Mouse (Mus musculus): Measurements from ENCODE around the gene Sv2a.

The Sv2a gene

GRCm38 (mm10) chr3:96180727-96181477, at the start of gene Sv2a:
TSS of gene Sv2a (plus strand) at chr3:96181151.
- peak; percentile 70 for DNase-seq (ENCODE audit: low spot score)

- DNase-seq (ENCODE audit: low spot score) = no peak
These were observed 48.5 kb upstream of the Sv2a start for GRCm38 (mm10) chr3:96132478-96132877.

DNA sequence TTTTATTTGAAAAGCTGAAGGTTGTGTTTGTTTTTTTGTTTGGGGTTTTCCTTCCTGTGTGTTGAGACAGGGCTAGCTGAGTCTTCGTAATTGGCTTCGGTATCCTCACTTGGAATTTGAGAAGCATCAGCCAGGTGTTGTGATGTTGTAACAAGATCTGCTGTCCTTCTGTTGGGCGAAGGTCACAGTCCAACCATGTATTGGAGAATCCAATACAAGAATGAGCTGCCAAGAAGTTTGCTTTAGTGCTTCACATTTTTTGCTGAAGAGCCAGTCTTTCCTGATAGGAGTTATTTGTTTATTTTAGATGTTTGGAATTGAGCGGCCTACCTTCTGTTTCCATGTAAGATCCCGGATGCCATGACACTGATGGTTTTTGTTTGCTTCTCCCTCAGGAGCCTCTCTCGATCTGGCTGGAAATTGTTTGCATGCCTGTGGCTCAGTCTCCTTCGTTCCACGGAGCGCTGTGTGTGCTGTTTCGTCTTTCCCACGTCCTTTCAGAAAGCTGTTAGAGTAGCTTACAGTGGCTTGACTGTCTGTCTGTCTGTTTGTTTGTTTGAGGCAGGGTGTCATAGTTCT, 47.5 kb upstream of the Sv2a start:
- DNase-seq (ENCODE audit: low spot score) = no peak

DNA sequence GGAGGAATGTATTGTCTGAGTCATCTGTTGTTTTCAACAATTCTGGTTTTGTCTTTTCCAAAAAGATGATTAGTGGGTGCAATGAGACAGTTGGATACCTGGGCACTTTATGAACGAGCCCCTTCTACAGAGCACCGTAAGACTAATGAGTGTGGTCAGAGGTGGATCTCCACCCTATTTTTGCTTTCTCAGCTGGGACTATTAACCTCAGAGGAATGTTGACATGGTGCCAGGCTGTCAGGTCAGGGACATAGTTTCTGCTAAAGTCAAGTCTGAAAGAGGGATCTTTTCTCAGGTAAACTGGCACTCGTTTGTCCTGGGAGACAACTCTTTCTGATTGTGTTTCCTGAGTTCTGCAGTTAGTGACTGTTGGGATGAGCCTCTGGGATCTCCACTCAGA, 45.9 kb upstream of the Sv2a start:
- no peak for DNase-seq (ENCODE audit: low spot score)

GRCm38 (mm10) chr3:96147950-96148349, 33.0 kb upstream of the Sv2a start:
- peak; percentile 81 for DNase-seq (ENCODE audit: low spot score)

DNA sequence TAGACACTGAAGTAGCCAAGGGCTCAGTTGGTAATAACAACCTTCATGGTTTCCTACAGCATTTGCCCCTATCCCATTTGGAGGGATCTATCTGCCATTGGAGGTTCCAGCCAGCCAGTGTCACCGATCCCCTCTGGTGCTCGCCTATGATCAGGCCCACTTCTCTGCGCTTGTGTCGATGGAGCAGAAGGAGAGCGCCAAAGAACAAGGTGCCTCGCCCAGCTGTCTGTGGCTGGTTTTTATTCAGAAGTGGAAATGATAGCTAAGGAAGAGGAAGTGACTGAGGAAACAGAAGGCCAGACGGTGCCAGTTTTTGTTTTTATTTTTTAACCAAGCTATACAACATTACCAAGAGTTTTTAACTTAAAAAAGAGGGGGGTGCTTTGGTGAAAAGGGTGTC, 29.1 kb upstream of the Sv2a start:
- no peak for DNase-seq (ENCODE audit: low spot score)

GRCm38 (mm10) chr3:96152611-96153010, 28.3 kb upstream of the Sv2a start:
- DNase-seq (ENCODE audit: low spot score) = no peak

DNA sequence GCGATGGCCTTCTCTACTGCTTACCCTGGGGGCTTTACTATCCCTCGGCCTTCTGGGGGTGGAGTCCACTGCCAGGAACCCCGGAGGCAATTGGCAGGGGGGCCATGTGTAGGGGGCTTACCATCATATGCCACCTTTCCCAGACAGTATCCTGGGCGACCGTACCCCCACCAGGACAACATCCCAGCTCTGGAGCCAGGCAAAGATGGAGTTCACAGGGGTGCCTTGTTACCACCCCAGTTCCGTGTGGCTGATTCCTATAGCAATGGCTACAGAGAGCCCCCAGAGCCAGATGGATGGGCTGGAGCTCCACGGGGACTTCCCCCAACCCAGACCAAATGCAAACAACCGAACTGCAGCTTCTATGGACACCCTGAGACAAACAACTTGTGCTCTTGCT, 25.4 kb upstream of the Sv2a start:
- no peak for DNase-seq (ENCODE audit: low spot score)

DNA sequence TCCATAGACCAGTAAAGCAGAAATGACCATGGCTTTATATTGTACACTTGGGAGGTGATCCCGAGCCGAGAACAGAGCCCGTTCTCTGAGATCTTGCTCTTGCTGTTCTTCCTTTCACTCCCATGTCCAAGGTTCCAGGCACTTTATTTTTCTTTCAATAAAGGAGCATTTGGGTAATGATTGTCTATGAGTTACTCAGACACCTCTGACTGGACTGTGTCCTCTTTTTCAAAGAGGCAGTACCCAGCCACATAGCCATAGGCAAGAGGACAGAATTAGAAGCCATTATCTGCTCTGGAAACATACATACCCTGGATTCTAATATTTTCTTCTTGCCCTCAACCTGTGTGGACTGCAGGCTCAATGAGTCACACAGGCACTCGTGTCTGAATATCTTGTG, 21.1 kb upstream of the Sv2a start:
- no peak for DNase-seq (ENCODE audit: low spot score)

GRCm38 (mm10) chr3:96160222-96160802, 20.6 kb upstream of the Sv2a start:
- peak; percentile 49 for DNase-seq (ENCODE audit: low spot score)

GRCm38 (mm10) chr3:96160803-96161516, 20.0 kb upstream of the Sv2a start:
- no peak for DNase-seq (ENCODE audit: low spot score)

- DNase-seq (ENCODE audit: low spot score) = no peak
These were observed 18.8 kb upstream of the Sv2a start, which contains the start of gene Mtmr11 for GRCm38 (mm10) chr3:96161869-96162840. TSS of gene Mtmr11 (plus strand) at chr3:96162004.

- no peak for DNase-seq (ENCODE audit: low spot score)
These were observed 17.9 kb upstream of the Sv2a start for GRCm38 (mm10) chr3:96163040-96163439.

- DNase-seq (ENCODE audit: low spot score) = no peak
These were observed 12.3 kb upstream of the Sv2a start for GRCm38 (mm10) chr3:96168466-96169158.

GRCm38 (mm10) chr3:96170276-96170675, 10.7 kb upstream of the Sv2a start:
- no peak for DNase-seq (ENCODE audit: low spot score)

- DNase-seq (ENCODE audit: low spot score) = no peak
These were observed 9.9 kb upstream of the Sv2a start for GRCm38 (mm10) chr3:96170976-96171545.

DNA sequence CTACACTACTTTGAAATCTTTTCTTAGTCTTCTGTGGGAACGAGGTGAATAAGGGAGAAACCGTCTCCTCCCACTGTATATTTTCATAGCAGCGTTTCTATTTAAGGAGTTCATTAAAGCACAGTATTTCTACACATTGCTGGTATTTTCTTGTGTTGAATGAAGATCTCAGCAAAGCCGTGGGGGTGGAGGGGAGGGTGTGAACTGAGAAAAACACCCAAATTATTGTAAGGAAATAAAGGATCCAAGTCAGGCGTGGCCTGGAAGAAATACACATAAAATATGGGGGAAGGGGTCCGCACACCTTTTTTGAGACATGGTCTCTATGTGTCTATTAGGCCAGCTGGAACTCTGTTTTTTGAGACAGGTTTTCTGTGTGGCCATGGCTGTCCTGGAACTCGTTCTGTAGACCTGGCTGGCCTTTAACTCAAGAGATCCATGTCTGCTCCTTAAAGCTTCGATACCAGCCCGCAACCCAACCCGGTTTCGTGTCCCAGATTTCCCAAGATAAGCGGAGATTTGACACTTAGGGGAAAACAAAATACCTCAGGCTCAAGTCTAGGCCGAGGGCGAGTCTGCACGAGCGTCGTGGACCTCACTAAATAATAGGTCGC, 9.3 kb upstream of the Sv2a start:
- DNase-seq (ENCODE audit: low spot score) = no peak

GRCm38 (mm10) chr3:96172197-96173178, 8.5 kb upstream of the Sv2a start, which contains the start of gene Sf3b4:
TSS of gene Sf3b4 (plus strand) at chr3:96172332.
- peak; percentile 82 for DNase-seq (ENCODE audit: low spot score)

GRCm38 (mm10) chr3:96173185-96173584, 7.8 kb upstream of the Sv2a start:
- no peak for DNase-seq (ENCODE audit: low spot score)
